Mouse (Mus musculus): ENCODE measurements around the gene Trappc4.

- TF ChIP-seq POLR2A (IDR thresholded peaks at IDR 0.05; ENCODE audit: extremely low read depth, insufficient read depth, low read length) (no peak), CTCF (IDR thresholded peaks at IDR 0.05; ENCODE audit: extremely low read depth, insufficient read depth, low read length) (no peak)
Observed at GRCm38 (mm10) chr9:44412306-44412705, 4.9 kb upstream of the Trappc4 start.

All from cortical plate, adult 2 months (tissue).